Mouse (Mus musculus): ENCODE results near the gene Cdk5r2.

Cdk5r2 gene

DNA sequence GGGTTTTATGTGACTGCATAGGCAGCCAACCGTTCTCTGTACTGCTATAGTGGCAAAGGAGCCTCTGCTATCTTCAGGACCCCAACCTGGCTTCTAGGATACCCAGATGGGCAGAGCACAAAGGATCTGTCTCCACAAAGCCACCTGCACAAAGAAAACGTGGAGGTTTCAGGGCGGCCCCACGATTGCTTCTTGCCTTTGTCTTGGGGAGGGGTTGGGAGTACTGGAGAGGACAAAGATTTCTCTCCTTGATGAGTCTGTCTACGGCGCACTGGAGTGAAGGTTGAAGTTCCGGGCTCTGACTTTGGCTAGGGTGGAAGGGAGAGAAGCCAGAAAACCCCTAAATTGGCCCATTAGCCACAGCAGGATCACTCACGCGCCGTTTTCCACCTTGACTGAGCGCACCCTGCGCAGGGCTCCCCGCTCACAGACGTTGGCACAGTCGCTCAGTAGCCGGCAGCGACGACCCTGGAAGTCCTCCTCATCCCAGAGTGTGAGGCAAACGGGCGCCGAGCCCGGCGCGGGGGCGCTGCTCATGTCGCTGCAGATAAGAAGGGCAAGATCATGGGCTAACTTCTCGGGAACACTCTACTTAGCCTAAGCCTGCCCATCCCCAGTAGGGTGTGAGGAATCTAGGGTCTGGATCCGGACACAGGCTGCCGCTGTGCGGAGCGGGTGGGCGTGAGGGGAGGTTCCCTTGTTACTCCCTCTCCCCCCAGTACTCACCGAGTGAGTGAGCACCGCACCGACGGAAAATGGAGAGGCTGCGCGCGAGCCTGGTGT, 37.8 kb downstream of the Cdk5r2 start:
- no peak for DNase-seq

- peak; percentile 23 to 64 for DNase-seq
Measured at GRCm38 (mm10) chr1:74893134-74893855, 38.6 kb downstream of the Cdk5r2 start, which contains the start of gene Cryba2. Gene Cryba2, minus strand, starts transcription at chr1:74893143.

GRCm38 (mm10) chr1:74894966-74895365, 40.2 kb downstream of the Cdk5r2 start:
- DNase-seq = peak; percentile 29 to 62

DNA sequence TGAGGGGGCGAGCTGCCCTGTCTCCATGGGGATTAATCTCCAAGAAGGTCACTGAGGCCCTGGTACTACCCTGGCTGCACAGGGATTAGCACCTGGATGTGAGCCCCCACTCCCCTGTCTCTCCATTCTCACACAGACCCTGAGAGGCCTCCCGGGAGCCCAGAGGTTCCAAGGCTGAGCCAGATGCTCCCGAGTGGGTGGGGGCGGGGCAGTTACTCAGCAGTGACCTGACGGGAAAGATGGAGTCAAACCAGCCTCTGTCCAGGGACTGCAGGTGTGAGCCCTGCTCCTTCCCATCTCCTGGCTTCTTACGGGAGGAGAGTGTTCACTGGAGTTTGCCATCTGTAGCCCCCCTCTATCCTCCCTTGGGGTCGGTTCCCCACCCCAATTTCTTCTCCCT, 43.2 kb downstream of the Cdk5r2 start:
- DNase-seq = no peak

- no peak for DNase-seq
Measured at GRCm38 (mm10) chr1:74898656-74899431, 44.1 kb downstream of the Cdk5r2 start.

DNA sequence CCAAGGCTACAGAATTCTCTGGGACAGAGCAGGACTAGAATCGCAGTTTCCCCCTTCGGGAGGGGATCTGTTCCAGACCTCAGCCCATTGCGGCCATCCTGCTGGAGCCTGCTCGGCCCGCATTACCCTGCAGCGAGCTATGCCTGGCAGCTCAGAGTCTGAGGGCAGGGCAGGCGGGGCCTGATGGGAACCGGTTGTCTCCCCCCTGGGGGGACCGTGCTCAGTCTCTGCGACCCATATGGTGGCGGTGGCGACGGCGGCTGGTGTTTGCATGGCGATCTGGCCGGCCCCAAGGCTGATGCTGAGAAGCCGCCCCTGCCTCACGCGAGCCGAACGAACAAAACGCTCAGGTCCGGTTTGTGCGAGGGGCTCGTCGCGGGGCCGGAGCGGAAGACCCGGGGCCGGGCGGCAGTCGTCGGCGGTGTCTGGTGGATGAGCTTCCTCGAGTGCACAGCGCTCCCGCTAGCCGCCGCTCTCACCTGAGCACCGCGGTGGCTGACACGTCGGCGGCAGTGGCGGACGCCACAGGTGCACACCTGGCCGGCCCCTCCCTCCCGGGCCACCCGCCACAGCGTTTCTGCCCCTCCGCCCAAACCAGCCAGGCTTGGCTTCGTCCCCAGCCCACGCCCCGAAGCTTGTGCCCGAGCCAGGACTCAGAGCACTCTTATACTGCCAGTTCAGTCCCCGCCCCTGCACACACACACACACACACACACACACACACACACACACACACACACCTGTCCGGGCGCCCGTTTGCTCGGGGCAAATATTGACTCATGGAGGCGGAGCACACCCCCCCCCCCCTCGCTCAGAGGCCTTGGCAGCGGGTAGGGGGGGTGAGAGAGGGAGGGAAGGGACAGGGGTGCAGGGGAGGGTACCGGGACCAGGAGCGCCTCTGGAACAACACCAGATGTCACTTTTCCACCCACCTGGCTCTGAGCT, 45.9 kb downstream of the Cdk5r2 start:
- DNase-seq = peak; percentile 35 to 45

DNA sequence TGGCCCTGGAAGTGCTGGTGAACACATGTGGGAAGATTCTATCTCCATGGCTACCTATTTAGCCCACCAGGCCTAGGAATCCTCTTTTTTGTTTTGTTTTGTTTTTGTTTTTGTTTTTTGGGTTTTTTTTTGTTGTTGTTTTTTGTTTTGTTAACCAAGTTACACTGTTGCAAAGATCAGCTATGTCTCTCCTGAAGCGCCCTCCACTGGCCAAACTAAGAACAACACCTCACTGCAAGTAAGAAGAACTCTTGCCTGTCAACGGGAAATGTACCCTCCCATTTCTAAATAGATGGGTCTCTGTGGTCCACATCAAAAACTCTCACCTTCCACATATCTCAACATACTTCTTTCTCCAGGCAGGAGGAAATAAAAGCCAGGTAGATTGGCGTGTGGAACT, 47.0 kb downstream of the Cdk5r2 start:
- peak; percentile 32 to 68 for DNase-seq

DNA sequence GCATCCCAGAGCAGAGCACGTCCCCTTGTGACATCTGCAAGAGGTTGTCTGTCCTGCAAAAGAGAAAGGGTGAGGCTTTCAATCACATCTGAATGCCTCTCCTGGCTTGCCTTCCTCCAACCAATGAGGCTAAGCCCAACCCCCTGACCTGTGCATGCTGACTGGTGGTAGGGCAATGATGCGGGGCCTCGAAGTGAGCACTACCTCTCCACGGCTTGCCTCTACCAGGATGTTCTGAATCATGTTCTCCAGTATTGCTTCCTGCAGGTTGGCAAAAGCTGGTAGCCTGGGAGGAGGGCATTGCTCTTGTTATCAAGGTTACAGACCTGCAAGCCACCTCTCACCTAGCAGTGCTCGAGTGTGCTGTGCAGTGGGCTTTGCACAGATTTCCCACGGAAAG, 47.5 kb downstream of the Cdk5r2 start:
- no peak for DNase-seq
